Mouse (Mus musculus) intestine, embryonic 15.5 days (tissue): ENCODE measurements around the gene Atp5e. TPM values are rescaled to one million over a fixed set of nuclear protein-coding genes. Genes with fewer than 3 reads are reported as not detected.
A peak's percentile ranks its signal among the peaks of the same experiment; 100 is the strongest.

Experiments used
- ATAC-seq: fragments of 200-750 bp; cut with Nextera tagmentation; 2 replicates; pipeline ENCODE4 v1.8.0; 2017; ENCODE audit warnings: moderate TSS enrichment, moderate library complexity
- H3K27ac ChIP-seq: fragments of 300-500 bp; sonication (generic); 2 replicates; pipeline ENCODE4 v1.5.1; 2015; ENCODE audit warnings: mild to moderate bottlenecking, inconsistent platforms
- H3K27me3 ChIP-seq: fragments of 300-500 bp; sonication (generic); replicated peaks from 2 replicates; pipeline ENCODE4 v1.6.1; 2015; ENCODE audit warnings: inconsistent platforms
- H3K36me3 ChIP-seq: fragments of 300-500 bp; sonication (generic); 2 replicates; pipeline ENCODE4 v1.6.1; 2015; ENCODE audit warnings: inconsistent platforms
- H3K4me1 ChIP-seq: fragments of 300-500 bp; sonication (generic); replicated peaks from 2 replicates; pipeline ENCODE4 v1.6.1; 2015; ENCODE audit warnings: inconsistent platforms
- H3K4me2 ChIP-seq: fragments of 300-500 bp; sonication (generic); replicated peaks from 2 replicates; pipeline ENCODE4 v1.6.1; 2015; ENCODE audit warnings: mild to moderate bottlenecking, inconsistent platforms
- H3K4me3 ChIP-seq: fragments of 300-500 bp; sonication (generic); replicated peaks from 2 replicates; pipeline ENCODE4 v1.5.1; 2015; ENCODE audit warnings: inconsistent platforms
- H3K9ac ChIP-seq: fragments of 300-500 bp; sonication (generic); 2 replicates; pipeline ENCODE4 v1.6.1; 2015; ENCODE audit warnings: inconsistent platforms
- H3K9me3 ChIP-seq: fragments of 300-500 bp; sonication (generic); 2 replicates; pipeline ENCODE4 v1.6.1; 2016; ENCODE audit warnings: inconsistent platforms
- WGBS: fragments of 180-500 bp; shearing (Covaris S2); methylation state at CpG from one replicate; pipeline ENCODE4 v1.1.7; 2015; 5-methylcytosine and 5-hydroxymethylcytosine counted together
- polyA plus RNA-seq: library from polyadenylated mRNA; unstranded; fragments of >200 nt; fragmentation: Nextera tagmentation; extraction: Ambion mirVana; gene quantifications from 2 replicates; pipeline ENCODE4 v1.2.1, GENCODE M21; 2015

The Atp5e gene
- polyA plus RNA-seq, 1 experiment from 2014 or later = 850 TPM

DNA sequence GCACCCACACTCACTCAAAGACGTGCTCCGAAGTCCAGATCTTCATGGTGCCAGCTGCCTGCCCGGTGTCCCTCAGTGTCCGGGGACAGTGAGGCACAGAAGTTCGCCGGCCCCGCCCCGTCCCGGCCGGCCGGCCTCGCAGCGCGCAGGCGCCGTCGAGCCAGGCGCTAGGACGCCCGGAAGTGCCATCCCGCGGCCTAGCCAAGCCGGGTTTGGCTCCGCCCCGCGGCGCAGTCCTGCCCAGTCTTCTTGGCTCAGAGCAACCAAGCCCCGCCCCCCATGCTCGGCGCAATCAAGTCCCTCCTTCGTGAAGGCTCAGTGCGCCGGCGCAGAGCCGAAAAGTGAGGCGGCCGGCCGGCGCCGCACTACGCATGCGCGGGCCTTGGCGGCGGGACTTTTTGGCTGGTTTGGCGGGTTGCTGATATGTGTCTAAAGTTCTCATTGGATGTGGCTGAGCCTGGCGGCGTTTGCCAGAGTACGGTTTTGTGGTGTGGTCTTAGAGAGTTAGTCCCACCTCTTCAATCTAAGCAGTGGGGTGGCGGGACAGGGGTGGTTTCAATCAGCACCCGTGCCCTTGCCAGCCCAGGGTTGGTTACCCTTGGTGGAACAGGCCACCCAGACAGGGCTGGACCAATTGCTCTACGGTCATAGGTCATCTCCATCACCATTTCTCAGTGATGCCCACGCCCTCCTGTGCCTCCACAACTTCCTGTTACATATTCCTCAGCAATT is 9.1 kb upstream of the Atp5e start, which contains the start of gene Prelid3b:
Gene Prelid3b (minus strand): TSS at position 264 of the 732 bp plus-strand sequence.
- ATAC-seq = peak; percentile 96
- under 1% methylated on average over 53 of the region's 53 CpGs for WGBS

DNA sequence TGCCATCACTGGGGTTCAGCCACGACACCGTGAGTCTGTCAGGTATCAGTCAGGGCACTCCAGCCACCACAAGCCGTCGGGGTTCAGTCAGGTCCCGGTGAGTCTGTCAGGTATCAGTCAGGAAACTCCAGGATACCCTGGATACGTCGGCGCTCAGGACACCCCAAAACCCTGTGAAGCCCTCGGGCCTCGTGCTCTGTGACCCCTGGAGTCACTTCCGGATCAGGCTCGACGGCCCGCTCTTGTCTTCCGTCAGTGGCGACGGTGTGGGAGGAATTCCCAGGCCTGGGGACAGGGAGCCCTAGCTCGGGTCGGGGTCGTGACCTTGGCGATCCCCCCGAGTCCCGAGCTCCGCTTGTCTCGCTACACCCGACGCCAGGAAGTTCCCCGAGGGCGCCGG is 8.5 kb upstream of the Atp5e start:
- ATAC-seq = peak; percentile 39
- H3K36me3 ChIP-seq = peaks cover 7% of the 10 kb centered on the region; the same call in 1 of the 2 replicates
- peak overlapping the region; percentile 83 for H3K4me3 ChIP-seq
- H3K27me3 ChIP-seq = no peaks in the 10 kb centered on the region
- H3K4me2 ChIP-seq = peak overlapping the region; percentile 83
- H3K27ac ChIP-seq = peak overlapping the region; percentile 73
- WGBS = 7% methylated on average over 30 of the region's 30 CpGs
- H3K9ac ChIP-seq = peak overlapping the region; percentile 71
- 0 out of 2 replicates have a peak, but pooled peaks cover 28% of the 10 kb centered on the region for H3K4me1 ChIP-seq
- H3K9me3 ChIP-seq = no peaks in the 10 kb centered on the region

More for the DNA sequence above, 9.1 kb upstream of the Atp5e start, which contains the start of gene Prelid3b:
- peak within 1 kb of the TSS; percentile 71 for H3K9ac ChIP-seq
- H3K4me2 ChIP-seq = peak within 1 kb of the TSS; percentile 83
- H3K36me3 ChIP-seq = peaks cover 7% of the 10 kb centered on the region; the same call in 1 of the 2 replicates
- 0 out of 2 replicates have a peak, but pooled peaks cover 28% of the 10 kb centered on the region for H3K4me1 ChIP-seq
- peak within 1 kb of the TSS; percentile 76 for H3K27ac ChIP-seq
- H3K4me3 ChIP-seq = peak within 1 kb of the TSS; percentile 83
- no peaks in the 10 kb centered on the region for H3K27me3 ChIP-seq
- no peaks in the 10 kb centered on the region for H3K9me3 ChIP-seq

DNA sequence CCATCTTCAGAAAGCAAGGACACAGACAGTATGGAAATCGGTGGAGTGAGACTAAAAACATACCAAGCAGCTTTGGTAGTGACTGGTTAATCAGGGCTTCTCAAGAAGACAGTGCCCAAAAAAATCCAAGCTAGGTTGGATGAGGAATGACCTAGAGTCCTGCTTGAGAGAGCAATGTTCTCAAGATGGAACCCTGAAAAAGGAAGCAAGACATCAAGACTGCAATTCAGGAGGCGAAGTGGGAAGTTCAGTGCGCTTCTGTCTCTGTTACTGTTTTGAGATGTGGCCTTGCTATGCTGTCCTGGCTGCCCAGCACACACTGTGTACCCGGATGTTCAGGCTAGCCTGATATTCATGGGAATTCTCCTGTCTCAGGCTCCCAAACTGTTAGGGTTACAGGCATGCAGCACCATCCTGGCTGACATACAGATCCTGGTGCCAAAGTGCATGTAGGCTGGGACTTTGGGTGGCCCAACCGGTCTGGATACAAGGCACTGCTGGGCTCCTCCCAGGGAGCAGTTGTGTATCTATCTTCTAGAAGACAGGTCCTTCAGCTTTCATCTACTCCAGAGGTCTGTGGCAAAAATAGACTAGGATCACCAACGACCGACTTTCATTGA is 7.0 kb upstream of the Atp5e start:
- Histone ChIP-seq H3K4me2 (peak overlapping the region; percentile 83), H3K4me3 (no peak overlapping the region), H3K4me1 (0 out of 2 replicates have a peak, but pooled peaks cover 25% of the 10 kb centered on the region), H3K36me3 (peaks cover 12% of the 10 kb centered on the region; the same call in 1 of the 2 replicates), H3K27me3 (no peaks in the 10 kb centered on the region), H3K9ac (no peak overlapping the region), H3K27ac (no peak overlapping the region), H3K9me3 (no peaks in the 10 kb centered on the region)
- ATAC-seq = no peak
- 90% methylated on average over 7 of the region's 7 CpGs for WGBS

DNA sequence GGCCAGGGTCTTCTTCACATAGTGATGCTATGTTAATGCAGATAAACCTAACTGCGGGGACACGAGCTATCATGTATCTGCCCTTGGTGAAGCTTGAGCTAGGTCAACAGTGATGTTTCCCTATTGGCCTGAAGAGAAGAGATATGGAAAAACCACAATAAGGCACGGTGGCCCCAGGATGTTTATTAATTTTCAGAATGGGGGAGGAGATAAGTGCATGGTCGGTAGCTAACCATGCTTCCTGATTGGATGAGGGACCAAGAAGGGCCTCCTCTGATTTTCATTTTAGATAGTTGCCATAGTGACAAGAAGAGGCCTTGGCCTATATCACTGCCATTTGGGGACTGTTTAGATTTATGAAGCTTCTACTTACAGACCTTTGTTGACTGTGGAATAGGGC is 6.4 kb upstream of the Atp5e start:
- Histone ChIP-seq H3K27ac (no peak overlapping the region), H3K36me3 (peaks cover 12% of the 10 kb centered on the region; the same call in 1 of the 2 replicates), H3K4me2 (no peak overlapping the region), H3K4me1 (0 out of 2 replicates have a peak, but pooled peaks cover 25% of the 10 kb centered on the region), H3K9ac (no peak overlapping the region), H3K27me3 (no peaks in the 10 kb centered on the region), H3K4me3 (no peak overlapping the region), H3K9me3 (no peaks in the 10 kb centered on the region)
- 68% methylated on average over 4 of the region's 4 CpGs for WGBS
- ATAC-seq = no peak

DNA sequence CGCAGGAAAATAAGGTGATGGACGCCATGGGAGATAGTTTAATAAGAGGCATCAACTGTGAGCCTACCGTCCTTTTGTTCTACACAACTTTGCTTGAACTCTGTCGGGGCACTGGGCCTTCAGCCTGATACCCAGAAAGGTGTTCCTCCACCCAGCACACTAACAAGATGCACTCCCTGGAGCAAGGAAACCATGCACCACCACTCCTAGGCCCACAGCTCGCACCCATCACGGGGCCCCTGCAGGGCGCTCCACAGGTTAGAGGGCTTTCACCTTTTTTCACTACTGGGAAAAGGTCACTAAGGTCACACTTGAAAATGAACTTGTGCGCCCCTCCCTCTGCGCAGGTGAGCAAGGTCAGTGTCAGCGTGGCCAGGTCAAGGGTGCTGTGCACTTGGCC is 535 bp downstream of the Atp5e start:
- ATAC-seq = peak; percentile 31
- H3K36me3 ChIP-seq = peaks cover 16% of the 10 kb centered on the region
- 0 out of 2 replicates have a peak, but pooled peaks cover 5% of the 10 kb centered on the region for H3K4me1 ChIP-seq
- WGBS = 34% methylated on average over 10 of the region's 10 CpGs
- H3K4me2 ChIP-seq = peak overlapping the region; percentile 89
- H3K9ac ChIP-seq = peak overlapping the region; percentile 84
- no peaks in the 10 kb centered on the region for H3K27me3 ChIP-seq
- no peak overlapping the region for H3K27ac ChIP-seq
- no peaks in the 10 kb centered on the region for H3K9me3 ChIP-seq
- peak overlapping the region; percentile 76 for H3K4me3 ChIP-seq

DNA sequence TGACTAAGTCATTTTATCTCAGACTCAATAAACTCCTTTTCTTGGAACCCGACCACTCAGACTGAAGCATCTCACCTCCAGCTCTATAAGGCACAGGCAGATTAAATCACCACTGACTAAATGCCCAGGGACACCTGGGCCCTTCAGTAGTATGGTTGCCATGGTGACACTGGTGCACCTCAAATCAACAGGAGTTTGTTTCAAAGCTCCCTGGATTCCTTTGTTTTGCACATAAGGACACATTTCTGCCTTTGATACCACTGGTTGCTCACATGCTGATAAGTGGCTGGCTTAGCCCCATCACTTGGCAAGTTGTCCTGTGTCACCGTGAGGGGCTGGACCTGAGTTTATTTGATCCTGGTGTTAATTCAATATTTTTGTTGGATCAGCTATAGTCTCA is 4.5 kb downstream of the Atp5e start:
- Histone ChIP-seq H3K4me3 (no peak overlapping the region), H3K4me2 (no peak overlapping the region), H3K9ac (no peak overlapping the region), H3K27me3 (no peaks in the 10 kb centered on the region), H3K4me1 (0 out of 2 replicates have a peak, but pooled peaks cover 5% of the 10 kb centered on the region), H3K36me3 (peaks cover 10% of the 10 kb centered on the region), H3K27ac (no peak overlapping the region), H3K9me3 (no peaks in the 10 kb centered on the region)
- no peak for ATAC-seq
- 59% methylated on average over 2 of the region's 2 CpGs for WGBS

DNA sequence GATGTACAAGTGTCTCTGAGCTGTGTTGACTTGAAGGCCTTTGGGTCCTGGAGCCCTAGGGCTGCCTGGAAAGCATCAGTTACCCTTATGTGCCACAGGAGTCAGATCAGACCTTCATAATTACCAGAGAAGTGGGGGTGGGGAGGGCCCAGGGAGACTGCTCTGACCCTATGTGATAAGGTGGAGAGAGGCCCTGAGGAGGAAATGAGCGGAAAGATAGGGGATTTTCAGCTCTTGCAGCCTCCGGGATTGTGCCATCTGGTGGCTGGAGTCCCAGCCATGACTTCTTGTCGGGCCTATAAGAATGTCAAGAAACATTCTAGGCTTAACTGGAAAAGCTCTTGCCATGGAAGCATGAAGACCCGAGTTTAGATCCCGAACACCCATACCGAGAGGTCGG is 10.2 kb downstream of the Atp5e start:
- H3K27ac ChIP-seq = no peak overlapping the region
- no peak overlapping the region for H3K4me3 ChIP-seq
- H3K9ac ChIP-seq = no peak overlapping the region
- ATAC-seq = peak; percentile 80
- H3K9me3 ChIP-seq = no peaks in the 10 kb centered on the region
- H3K27me3 ChIP-seq = no peaks in the 10 kb centered on the region
- H3K4me1 ChIP-seq = no peaks in the 10 kb centered on the region
- no peaks in the 10 kb centered on the region for H3K36me3 ChIP-seq
- H3K4me2 ChIP-seq = no peak overlapping the region
- WGBS = 66% methylated on average over 7 of the region's 7 CpGs

DNA sequence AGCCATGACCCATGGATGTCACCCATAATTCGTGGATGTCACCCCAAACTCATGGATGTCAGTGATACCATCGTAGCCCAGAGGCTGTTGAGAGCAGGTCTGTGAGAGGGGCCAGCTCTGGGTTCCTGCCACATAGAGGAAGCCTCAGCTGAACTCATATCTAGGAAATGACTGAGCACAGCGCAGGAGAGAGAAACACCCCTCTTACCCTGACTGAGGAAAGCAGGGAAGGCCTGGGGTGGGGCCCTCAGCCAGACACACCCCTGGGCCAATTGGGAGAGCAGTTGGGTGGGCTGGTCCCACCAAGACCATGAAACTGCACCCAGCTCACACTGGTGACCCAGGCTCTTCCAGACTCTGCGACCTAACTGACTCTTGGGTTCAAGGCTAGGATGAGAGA is 13.6 kb downstream of the Atp5e start, which contains the start of gene Tubb1:
Gene Tubb1 (plus strand): TSS at position 343 of the 400 bp plus-strand sequence.
- Histone ChIP-seq H3K27me3 (no peaks in the 10 kb centered on the region), H3K36me3 (no peaks in the 10 kb centered on the region), H3K4me3 (no peak within 1 kb of the TSS), H3K9ac (no peak within 1 kb of the TSS), H3K4me2 (no peak within 1 kb of the TSS), H3K9me3 (no peaks in the 10 kb centered on the region), H3K27ac (no peak within 1 kb of the TSS), H3K4me1 (no peaks in the 10 kb centered on the region)
- ATAC-seq = 0 out of 2 replicates have a peak, but pooled peaks have one; percentile 35
- 63% methylated on average over 4 of the region's 4 CpGs for WGBS

DNA sequence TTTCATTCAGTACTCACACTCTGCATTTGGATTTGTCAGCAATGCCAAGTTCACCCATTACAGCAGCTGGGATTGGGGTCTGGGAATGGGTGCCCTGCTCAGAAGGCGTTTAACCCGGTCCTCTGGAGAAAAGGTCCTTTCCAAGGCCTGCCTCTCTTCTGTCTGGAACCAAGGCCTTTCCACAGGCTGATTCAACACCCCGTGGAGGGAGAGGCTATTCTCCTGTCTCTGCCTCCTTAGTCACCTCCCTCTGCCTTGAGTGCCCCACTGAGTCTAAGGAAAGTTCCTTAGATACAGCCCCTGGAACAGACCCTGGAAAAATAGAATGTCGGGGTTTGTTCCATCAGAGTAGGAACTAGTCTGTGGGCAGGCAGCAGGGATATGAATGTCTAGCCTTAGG is 15.5 kb downstream of the Atp5e start:
- Histone ChIP-seq H3K36me3 (no peaks in the 10 kb centered on the region), H3K9me3 (no peaks in the 10 kb centered on the region), H3K9ac (no peak overlapping the region), H3K4me3 (no peak overlapping the region), H3K27me3 (no peaks in the 10 kb centered on the region), H3K4me2 (no peak overlapping the region), H3K4me1 (no peaks in the 10 kb centered on the region), H3K27ac (no peak overlapping the region)
- 84% methylated on average over 4 of the region's 4 CpGs for WGBS
- no peak for ATAC-seq

DNA sequence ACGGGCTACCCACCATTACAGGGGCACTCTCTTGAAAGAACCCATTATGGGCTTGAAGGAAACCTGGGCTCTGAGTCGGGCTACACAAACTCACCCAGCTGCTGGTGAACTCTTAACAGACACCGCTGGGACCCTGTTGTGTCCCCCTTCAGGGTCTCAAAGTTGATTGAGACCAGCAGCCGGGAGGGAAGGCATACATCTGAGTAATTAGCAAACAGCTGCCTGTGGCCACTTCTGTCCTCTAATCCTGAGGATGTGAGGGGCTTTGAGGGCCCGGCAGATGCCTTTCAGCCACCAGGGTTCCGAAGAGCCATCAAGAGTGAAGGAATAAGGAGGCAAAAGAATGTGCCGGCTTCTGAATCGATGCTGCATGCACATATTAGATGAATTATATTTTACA is 17.0 kb downstream of the Atp5e start:
- H3K27me3 ChIP-seq = no peaks in the 10 kb centered on the region
- H3K9ac ChIP-seq = no peak overlapping the region
- 0 out of 2 replicates have a peak, but pooled peaks cover 3% of the 10 kb centered on the region for H3K4me1 ChIP-seq
- H3K9me3 ChIP-seq = no peaks in the 10 kb centered on the region
- H3K27ac ChIP-seq = no peak overlapping the region
- 62% methylated on average over 8 of the region's 8 CpGs for WGBS
- no peak overlapping the region for H3K4me2 ChIP-seq
- H3K4me3 ChIP-seq = no peak overlapping the region
- ATAC-seq = no peak
- H3K36me3 ChIP-seq = no peaks in the 10 kb centered on the region

DNA sequence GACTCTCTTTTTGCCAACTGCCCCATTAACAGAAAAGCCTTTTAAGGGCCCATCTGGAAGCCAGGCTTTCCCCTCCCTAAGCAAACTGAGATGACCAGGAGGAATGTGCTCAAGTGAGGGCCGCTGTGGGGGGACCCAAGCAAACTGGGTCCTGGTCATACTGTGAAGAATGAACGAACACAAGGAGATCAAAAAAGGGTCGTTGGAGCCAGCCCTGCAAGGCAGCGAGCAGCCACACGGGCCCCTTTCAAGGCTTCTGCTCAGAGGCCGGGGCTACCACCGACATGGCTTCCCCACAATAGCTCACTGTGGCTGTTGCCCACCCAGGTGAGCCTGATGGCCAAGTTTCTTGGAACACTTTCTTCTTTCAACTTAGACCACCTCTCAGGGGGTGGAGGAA is 17.4 kb downstream of the Atp5e start:
- H3K4me3 ChIP-seq = no peak overlapping the region
- no peaks in the 10 kb centered on the region for H3K9me3 ChIP-seq
- H3K27ac ChIP-seq = no peak overlapping the region
- no peaks in the 10 kb centered on the region for H3K27me3 ChIP-seq
- no peak for ATAC-seq
- H3K36me3 ChIP-seq = no peaks in the 10 kb centered on the region
- H3K4me1 ChIP-seq = 0 out of 2 replicates have a peak, but pooled peaks cover 6% of the 10 kb centered on the region
- WGBS = 48% methylated on average over 7 of the region's 7 CpGs
- H3K4me2 ChIP-seq = no peak overlapping the region
- H3K9ac ChIP-seq = no peak overlapping the region

DNA sequence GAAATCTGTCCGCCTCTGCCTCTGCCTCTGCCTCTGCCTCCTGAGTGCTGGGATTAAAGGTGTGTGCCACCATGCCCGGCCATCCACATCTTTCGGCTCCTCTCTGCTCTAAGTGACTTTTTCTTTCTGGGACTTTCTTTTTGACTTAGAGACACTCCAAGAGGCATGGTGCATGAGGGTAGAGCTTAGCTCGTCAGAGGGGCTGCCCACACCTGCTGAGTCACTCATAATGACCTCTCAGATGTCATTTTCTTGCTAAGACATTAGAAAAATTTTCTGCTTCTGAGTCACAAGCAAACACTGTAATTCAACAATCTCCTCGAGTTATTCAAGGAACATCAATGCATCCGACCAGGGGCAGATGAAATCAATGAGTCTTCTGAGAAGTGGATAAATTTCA is 18.9 kb downstream of the Atp5e start:
- H3K4me3 ChIP-seq = no peak overlapping the region
- H3K36me3 ChIP-seq = no peaks in the 10 kb centered on the region
- H3K27ac ChIP-seq = no peak overlapping the region
- no peak for ATAC-seq
- H3K4me2 ChIP-seq = no peak overlapping the region
- WGBS = 80% methylated on average over 6 of the region's 6 CpGs
- H3K9ac ChIP-seq = no peak overlapping the region
- 0 out of 2 replicates have a peak, but pooled peaks cover 6% of the 10 kb centered on the region for H3K4me1 ChIP-seq
- H3K27me3 ChIP-seq = no peaks in the 10 kb centered on the region
- no peaks in the 10 kb centered on the region for H3K9me3 ChIP-seq
